Mouse (Mus musculus) embryonic facial prominence, embryonic 14.5 days (tissue): ENCODE data around the gene Spc24. TPM values are rescaled to one million over a fixed set of nuclear protein-coding genes. Genes with fewer than 3 reads are reported as not detected.
"Not testable (repeated sequence)": the region's sequence is repeated elsewhere in the genome, so short reads cannot be mapped to it uniquely, and the experiment has no call there.

Source experiments
- ATAC-seq: fragments of 200-750 bp; cut with Nextera tagmentation; 2 replicates; pipeline ENCODE4 v1.8.0; 2017; ENCODE audit warnings: low read depth, moderate number of reproducible peaks, moderate TSS enrichment
- DNase-seq: peaks from one replicate; pipeline ENCODE4 v3.0.0-alpha.2; 2015; ENCODE audit warnings: low spot score
- H3K27ac ChIP-seq: fragments of 300-500 bp; sonication (generic); replicated peaks from 2 replicates; pipeline ENCODE4 v1.5.1; 2014; ENCODE audit warnings: low read depth, mild to moderate bottlenecking, low read length, moderate library complexity
- H3K27me3 ChIP-seq: fragments of 300-500 bp; sonication (generic); replicated peaks from 2 replicates; pipeline ENCODE4 v1.6.1; 2014; ENCODE audit warnings: low read length; ENCODE audit not compliant: control insufficient read depth, insufficient read depth
- H3K36me3 ChIP-seq: fragments of 300-500 bp; sonication (generic); 2 replicates; pipeline ENCODE4 v1.6.1; 2014; ENCODE audit warnings: low read length, mixed read lengths; ENCODE audit not compliant: control insufficient read depth, insufficient read depth
- H3K4me1 ChIP-seq: fragments of 300-500 bp; sonication (generic); 2 replicates; pipeline ENCODE4 v1.6.1; 2014; ENCODE audit warnings: antibody characterized with exemption, low read length; ENCODE audit not compliant: control insufficient read depth, insufficient read depth
- H3K4me2 ChIP-seq: fragments of 300-500 bp; sonication (generic); 2 replicates; pipeline ENCODE4 v1.6.1; 2014; ENCODE audit warnings: low read depth, mild to moderate bottlenecking, low read length, moderate library complexity, mixed read lengths
- H3K4me3 ChIP-seq: fragments of 300-500 bp; sonication (generic); 2 replicates; pipeline ENCODE4 v1.5.1; 2014; ENCODE audit warnings: low read depth, mild to moderate bottlenecking, low read length
- H3K9ac ChIP-seq: fragments of 300-500 bp; sonication (generic); 2 replicates; pipeline ENCODE4 v1.6.1; 2014; ENCODE audit warnings: low read depth, mild to moderate bottlenecking, low read length, moderate library complexity, mixed read lengths
- H3K9me3 ChIP-seq: fragments of 300-500 bp; sonication (generic); 2 replicates; pipeline ENCODE4 v1.6.1; 2016; ENCODE audit warnings: low read length; ENCODE audit not compliant: control insufficient read depth
- WGBS: fragments of 180-500 bp; shearing (Covaris S2); extraction: QIAGEN DNeasy Blood & Tissue Kit; methylation state at CpG from one replicate; pipeline ENCODE4 v1.1.7; 2014; 5-methylcytosine and 5-hydroxymethylcytosine counted together
- polyA plus RNA-seq: library from polyadenylated mRNA; unstranded; fragments of >200 nt; fragmentation: Nextera tagmentation; extraction: Ambion mirVana; gene quantifications from 2 replicates; pipeline ENCODE4 v1.2.1, GENCODE M21; 2014

Spc24 gene
- polyA plus RNA-seq, 1 experiment from 2014 or later = 70.4 TPM

- Histone ChIP-seq H3K9ac (peak overlapping the region; percentile 31; the same call in 1 of the 2 replicates), H3K4me2 (peak overlapping the region; percentile 18), H3K27ac (no peak overlapping the region), H3K4me3 (peak overlapping the region; percentile 2; the same call in 1 of the 2 replicates), H3K36me3 (peaks cover 77% of the 10 kb centered on the region), H3K9me3 (no peaks in the 10 kb centered on the region), H3K4me1 (peaks cover 26% of the 10 kb centered on the region), H3K27me3 (no peaks in the 10 kb centered on the region)
- 56% methylated on average over 8 of the region's 8 CpGs for WGBS
- peak; percentile 60; the same call in 1 of the 2 replicates for ATAC-seq
- peak; percentile 74 for DNase-seq
Observed at GRCm38 (mm10) chr9:21792644-21793043, 32.5 kb upstream of the Spc24 start.

- H3K27me3 ChIP-seq = no peaks in the 10 kb centered on the region
- peaks cover 20% of the 10 kb centered on the region for H3K4me1 ChIP-seq
- no peak overlapping the region for H3K4me2 ChIP-seq
- DNase-seq (peak; percentile 65), ATAC-seq (no peak)
- no peak overlapping the region for H3K4me3 ChIP-seq
- H3K9me3 ChIP-seq = no peaks in the 10 kb centered on the region
- WGBS = 67% methylated on average over 8 of the region's 8 CpGs
- peaks cover 85% of the 10 kb centered on the region for H3K36me3 ChIP-seq
- no peak overlapping the region for H3K9ac ChIP-seq
- no peak overlapping the region for H3K27ac ChIP-seq
Observed at GRCm38 (mm10) chr9:21791861-21792260, 31.8 kb upstream of the Spc24 start.

- ATAC-seq (no peak), DNase-seq (no peak)
- H3K27ac ChIP-seq = no peak overlapping the region
- H3K27me3 ChIP-seq = no peaks in the 10 kb centered on the region
- no peak overlapping the region for H3K4me3 ChIP-seq
- H3K4me2 ChIP-seq = no peak overlapping the region
- H3K9me3 ChIP-seq = no peaks in the 10 kb centered on the region
- peaks cover 91% of the 10 kb centered on the region for H3K36me3 ChIP-seq
- peaks cover 9% of the 10 kb centered on the region; the same call in 1 of the 2 replicates for H3K4me1 ChIP-seq
- WGBS = 77% methylated on average over 9 of the region's 9 CpGs
- no peak overlapping the region for H3K9ac ChIP-seq
Observed at GRCm38 (mm10) chr9:21788234-21788633, 28.1 kb upstream of the Spc24 start.

GRCm38 (mm10) chr9:21787654-21788053 lies 27.6 kb upstream of the Spc24 start:
- Histone ChIP-seq H3K4me2 (no peak overlapping the region), H3K9ac (no peak overlapping the region), H3K27ac (peak overlapping the region; percentile 69), H3K9me3 (no peaks in the 10 kb centered on the region), H3K4me3 (no peak overlapping the region), H3K4me1 (peaks cover 4% of the 10 kb centered on the region; the same call in 1 of the 2 replicates), H3K27me3 (no peaks in the 10 kb centered on the region), H3K36me3 (peaks cover 88% of the 10 kb centered on the region)
- DNase-seq (no peak), ATAC-seq (no peak)
- WGBS = 72% methylated on average over 5 of the region's 5 CpGs

GRCm38 (mm10) chr9:21786906-21787305 lies 26.8 kb upstream of the Spc24 start:
- Histone ChIP-seq H3K4me3 (no peak overlapping the region), H3K9ac (no peak overlapping the region), H3K36me3 (peaks cover 92% of the 10 kb centered on the region), H3K27me3 (no peaks in the 10 kb centered on the region), H3K4me2 (no peak overlapping the region), H3K9me3 (no peaks in the 10 kb centered on the region), H3K27ac (no peak overlapping the region), H3K4me1 (peaks cover under 1% of the 10 kb centered on the region; the same call in 1 of the 2 replicates)
- 19% methylated on average over 6 of the region's 6 CpGs for WGBS
- DNase-seq (peak; percentile 50), ATAC-seq (no peak; the same call in 1 of the 2 replicates)

GRCm38 (mm10) chr9:21786309-21786708 lies 26.2 kb upstream of the Spc24 start:
- WGBS = 96% methylated on average over 1 of the region's 2 CpGs
- H3K27me3 ChIP-seq, H3K4me3 ChIP-seq, H3K9me3 ChIP-seq, H3K9ac ChIP-seq, H3K27ac ChIP-seq, H3K4me1 ChIP-seq, DNase-seq, H3K4me2 ChIP-seq, ATAC-seq: not testable (repeated sequence)
- peaks cover 92% of the 10 kb centered on the region for H3K36me3 ChIP-seq

GRCm38 (mm10) chr9:21784517-21785307 lies 24.6 kb upstream of the Spc24 start:
- Histone ChIP-seq H3K9me3 (no peaks in the 10 kb centered on the region), H3K27me3 (no peaks in the 10 kb centered on the region), H3K36me3 (peaks cover 92% of the 10 kb centered on the region), H3K9ac (no peak overlapping the region), H3K27ac (no peak overlapping the region), H3K4me2 (no peak overlapping the region), H3K4me3 (no peak overlapping the region), H3K4me1 (no peaks in the 10 kb centered on the region)
- 85% methylated on average over 7 of the region's 7 CpGs for WGBS
- ATAC-seq = no peak
- no peak for DNase-seq

GRCm38 (mm10) chr9:21781657-21782468 lies 21.8 kb upstream of the Spc24 start:
- ATAC-seq (peak; percentile 84), DNase-seq (peak; percentile 75)
- H3K9me3 ChIP-seq = no peaks in the 10 kb centered on the region
- no peak overlapping the region for H3K4me2 ChIP-seq
- no peaks in the 10 kb centered on the region for H3K27me3 ChIP-seq
- WGBS = 73% methylated on average over 15 of the region's 15 CpGs
- no peak overlapping the region for H3K4me3 ChIP-seq
- H3K4me1 ChIP-seq = no peaks in the 10 kb centered on the region
- H3K9ac ChIP-seq = no peak overlapping the region
- H3K27ac ChIP-seq = no peak overlapping the region
- H3K36me3 ChIP-seq = peaks cover 89% of the 10 kb centered on the region
